Mouse (Mus musculus): ENCODE measurements around the gene Kbtbd13.
"Not testable (repeated sequence)": the region's sequence is repeated elsewhere in the genome, so short reads cannot be mapped to it uniquely, and the experiment has no call there.

Gene Kbtbd13

DNA sequence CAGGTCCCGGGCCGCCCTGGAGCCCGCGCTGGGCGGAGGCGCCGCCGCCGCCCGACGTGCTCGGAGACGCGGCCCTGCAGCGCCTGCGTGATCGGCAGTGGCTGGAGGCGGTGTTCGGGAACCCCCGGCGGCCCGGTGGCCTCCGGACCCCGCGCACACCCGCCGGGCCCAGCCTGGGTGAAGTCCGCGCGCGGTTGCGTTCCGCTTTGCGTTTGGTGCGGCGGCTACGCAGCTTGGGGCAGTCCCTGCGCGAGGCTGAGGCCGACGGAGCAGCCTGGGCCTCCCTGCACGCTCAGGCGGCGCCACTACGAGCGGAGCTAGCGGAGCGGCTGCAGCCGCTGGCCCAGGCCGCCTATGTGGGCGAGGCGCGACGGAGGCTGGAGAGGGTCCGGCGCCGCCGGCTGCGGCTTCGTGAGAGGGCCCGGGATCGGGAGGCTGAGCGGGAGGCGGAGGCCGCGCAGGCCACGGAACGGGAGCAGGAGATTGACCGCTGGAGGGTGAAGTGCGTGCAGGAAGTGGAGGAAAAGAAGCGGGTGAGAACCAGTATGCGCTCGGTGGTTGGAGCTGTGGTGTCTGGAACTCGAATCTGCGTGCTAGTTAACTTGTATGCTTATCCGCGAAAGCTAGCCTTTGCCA lies 44.9 kb downstream of the Kbtbd13 start:
- DNase-seq = peak; percentile 63

DNA sequence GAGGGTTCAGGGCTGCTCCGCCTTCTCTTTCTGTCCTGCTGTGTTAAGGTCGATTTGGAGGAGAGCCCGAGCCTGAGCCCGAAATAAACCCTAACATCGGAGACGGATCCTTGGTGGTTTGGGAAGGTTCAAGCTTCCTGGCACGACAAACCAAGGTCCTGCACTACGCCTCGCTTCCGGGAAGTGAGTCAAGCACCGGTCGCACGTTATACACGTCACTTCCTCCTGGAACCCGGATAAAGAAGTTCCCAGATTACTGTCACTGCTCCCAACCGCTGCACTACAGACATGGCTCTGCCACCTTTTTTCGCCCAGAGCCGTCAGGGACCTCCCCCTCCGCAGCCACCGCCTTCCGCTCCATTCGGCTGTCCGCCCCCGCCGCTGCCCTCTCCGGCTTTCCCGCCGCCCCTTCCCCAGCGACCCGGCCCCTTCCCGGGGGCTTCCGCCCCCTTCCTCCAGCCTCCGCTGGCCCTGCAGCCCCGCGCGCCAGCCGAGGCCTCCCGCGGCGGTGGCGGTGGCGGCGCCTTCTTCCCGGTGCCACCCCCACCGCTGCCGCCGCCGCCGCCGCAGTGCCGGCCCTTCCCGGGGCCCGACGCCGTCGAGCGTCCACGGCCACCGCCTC lies 45.5 kb downstream of the Kbtbd13 start, which contains the start of gene Pdcd7:
TSS of gene Pdcd7 (plus strand) at position 251 of the 622 bp plus-strand sequence.
- peak; percentile 90 for DNase-seq

DNA sequence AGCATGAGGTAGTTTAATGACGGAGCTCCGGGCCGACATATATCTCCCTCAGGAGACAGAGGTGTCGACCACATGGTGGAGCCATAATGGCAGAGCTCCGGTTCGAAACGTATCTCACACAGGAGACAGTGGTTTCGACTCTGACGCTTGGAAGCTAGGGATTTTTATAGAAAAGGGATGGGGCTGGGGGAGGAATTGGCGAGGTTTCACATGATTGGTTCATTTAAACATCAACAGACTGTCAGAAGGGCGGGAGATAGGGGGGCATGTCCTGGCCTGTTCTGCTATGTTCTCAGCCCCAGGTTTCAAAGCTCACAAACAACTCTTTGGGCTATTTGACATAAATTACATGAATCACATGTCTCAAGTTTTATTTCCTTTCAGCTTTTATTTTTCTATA lies 46.0 kb downstream of the Kbtbd13 start:
- not testable (repeated sequence) for DNase-seq

DNA sequence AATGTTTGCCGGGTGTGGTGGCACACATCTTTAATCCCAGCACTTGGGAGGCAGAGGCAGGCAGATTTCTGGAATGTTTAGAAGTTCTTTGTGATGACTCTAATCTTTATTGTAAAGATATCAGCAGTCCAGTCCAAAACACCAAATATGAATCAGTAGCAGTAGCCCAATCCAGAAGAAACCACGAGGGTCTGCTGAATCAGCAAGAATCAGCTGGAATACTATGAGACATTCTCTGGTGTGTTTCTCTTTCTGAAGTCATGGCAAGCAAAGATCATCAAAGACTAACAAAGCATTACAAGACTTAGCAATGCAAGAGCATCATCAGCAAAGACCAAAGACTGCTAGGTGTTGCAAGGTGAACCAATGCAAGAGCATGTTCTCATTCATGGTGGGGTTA lies 51.0 kb downstream of the Kbtbd13 start:
- DNase-seq = no peak

DNA sequence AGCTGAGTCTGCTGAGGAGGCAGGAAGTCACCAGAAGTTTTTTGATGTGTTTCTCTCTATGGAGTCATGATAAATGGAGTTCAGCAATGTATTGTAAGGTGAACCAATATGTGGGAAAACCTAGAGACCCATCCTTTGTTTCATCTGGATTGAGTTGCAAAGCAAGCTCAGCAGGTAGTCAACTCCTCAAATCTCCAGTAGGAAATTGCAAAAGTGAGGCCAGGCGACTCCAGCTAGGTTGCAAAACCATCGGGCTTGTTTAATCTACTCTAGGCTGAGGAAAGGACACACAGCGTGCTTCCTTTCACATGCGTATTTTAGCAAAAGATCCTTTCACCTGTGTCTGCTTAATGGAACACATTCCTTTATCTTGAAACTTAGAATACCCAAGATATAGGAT lies 52.3 kb downstream of the Kbtbd13 start:
- DNase-seq = no peak
